In the genomic region with DNA sequence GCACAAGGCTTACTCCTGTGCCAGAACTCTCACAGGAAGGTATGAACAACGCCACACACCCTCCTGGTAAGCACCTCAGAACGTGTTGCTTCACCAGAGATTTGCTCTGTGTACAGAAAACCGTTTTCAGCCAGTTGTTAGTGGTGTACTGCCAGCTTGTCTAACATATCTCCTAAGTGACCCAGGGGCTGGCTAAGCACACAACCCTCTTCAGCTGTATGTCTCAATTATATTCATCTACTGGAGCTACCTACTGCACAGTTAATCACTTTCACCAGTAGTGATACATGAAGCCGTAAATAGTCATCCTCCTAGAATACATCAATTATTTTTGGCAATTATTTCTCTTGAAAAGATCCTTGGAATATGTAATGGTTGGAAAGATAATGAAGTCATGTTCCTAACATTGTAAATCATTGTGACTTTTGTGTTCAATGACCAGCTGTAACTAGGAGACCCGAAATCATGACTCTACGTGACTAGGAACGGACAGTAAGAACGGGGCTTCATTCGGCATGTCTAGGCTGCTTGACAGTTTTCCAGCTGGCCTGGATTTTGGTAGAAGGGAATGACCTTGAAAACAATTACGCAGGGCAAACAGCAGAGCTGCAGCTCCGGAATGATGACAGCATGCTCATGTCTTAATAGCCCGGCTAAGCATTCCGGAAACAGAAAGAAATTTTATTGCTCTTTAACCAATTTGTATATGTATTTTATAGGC, we compare ENCODE assay signal across 11 mouse cellular contexts.
DNase-seq lines count a peak whose midpoint lies in the region; ATAC-seq lines count a peak whose summit lies in the region.
"Had no signal": no experiment of that assay in that cellular context is flagged by ENCODE, and none has a peak within 500 bp of the region (broad histone marks: within the 10 kb centered on the region; RNA-seq: fewer than 3 reads in every experiment).

No protein-coding gene starts in this region.

- no peaks in the 10 kb centered on the region for H3K36me3 ChIP-seq in hindbrain, embryonic 13.5 days
- no peaks in the 10 kb centered on the region for H3K36me3 ChIP-seq in hindbrain, embryonic 11.5 days (ENCODE audit: control insufficient read depth, insufficient read depth, low read length)
- no peaks in the 10 kb centered on the region for H3K36me3 ChIP-seq in intestine, embryonic 16.5 days (ENCODE audit: control insufficient read depth, insufficient read depth, low read length)

- H3K9me3 ChIP-seq in hindbrain, embryonic 13.5 days, result no peaks in the 10 kb centered on the region
- H3K9me3 ChIP-seq in hindbrain, embryonic 11.5 days (ENCODE audit: control insufficient read depth, low read length), result no peaks in the 10 kb centered on the region
- H3K9me3 ChIP-seq in intestine, embryonic 16.5 days (ENCODE audit: control insufficient read depth, low read length), result no peaks in the 10 kb centered on the region

- H3K27me3 ChIP-seq in hindbrain, embryonic 13.5 days, result no peaks in the 10 kb centered on the region
- H3K27me3 ChIP-seq in hindbrain, embryonic 11.5 days (ENCODE audit: control insufficient read depth, insufficient read depth, low read length), result no peaks in the 10 kb centered on the region
- H3K27me3 ChIP-seq in intestine, embryonic 16.5 days (replicated peaks; ENCODE audit: control insufficient read depth, insufficient read depth, low read length), result no peaks in the 10 kb centered on the region

- 64% methylated on average over 13 of the region's 13 CpGs for WGBS in hindbrain, embryonic 13.5 days
- 85% methylated on average over 13 of the region's 13 CpGs for WGBS in hindbrain, embryonic 11.5 days
- WGBS in intestine, embryonic 16.5 days, result 56% methylated on average over 13 of the region's 13 CpGs

- DNase-seq in hindbrain, embryonic 11.5 days (ENCODE audit: low spot score), result no peak
- DNase-seq in urinary bladder, postnatal 14 days (ENCODE audit: low spot score), result peak; percentile 16
- DNase-seq in urinary bladder, postnatal 10 days (ENCODE audit: low spot score), result no peak
- DNase-seq in frontal cortex, adult 2 months (ENCODE audit: extremely low spot score in 1 of 2, low spot score in 1 of 2), result no peak
- no peak for DNase-seq in right cerebral cortex, postnatal 4 days
- DNase-seq in B cell, adult 2 months, result no peak
- DNase-seq: embryo, embryonic 11 days; thymus, postnatal 4 days had no signal

- H3K4me3 ChIP-seq in hindbrain, embryonic 13.5 days, result no peak overlapping the region
- no peak overlapping the region for H3K4me3 ChIP-seq in hindbrain, embryonic 11.5 days (ENCODE audit: low read depth, low read length)
- no peak overlapping the region for H3K4me3 ChIP-seq in intestine, embryonic 16.5 days (ENCODE audit: low read length)
- H3K4me3 ChIP-seq: myocyte had no signal

- H3K4me1 ChIP-seq in hindbrain, embryonic 13.5 days (replicated peaks), result peaks cover 11% of the 10 kb centered on the region; the same call in 1 of the 2 replicates
- no peaks in the 10 kb centered on the region for H3K4me1 ChIP-seq in hindbrain, embryonic 11.5 days (replicated peaks; ENCODE audit: control insufficient read depth, insufficient read depth, low read length)
- H3K4me1 ChIP-seq in intestine, embryonic 16.5 days (ENCODE audit: control insufficient read depth, insufficient read depth, low read length), result no peaks in the 10 kb centered on the region

- peak overlapping the region; percentile 36; the same call in 1 of the 2 replicates for H3K27ac ChIP-seq in hindbrain, embryonic 13.5 days
- H3K27ac ChIP-seq in hindbrain, embryonic 11.5 days (ENCODE audit: low read depth, low read length), result no peak overlapping the region
- no peak overlapping the region; the same call in 1 of the 2 replicates for H3K27ac ChIP-seq in intestine, embryonic 16.5 days (ENCODE audit: low read length)

- H3K4me2 ChIP-seq in hindbrain, embryonic 13.5 days, result no peak overlapping the region
- no peak overlapping the region for H3K4me2 ChIP-seq in hindbrain, embryonic 11.5 days (replicated peaks; ENCODE audit: low read depth, low read length)
- H3K4me2 ChIP-seq in intestine, embryonic 16.5 days (ENCODE audit: low read depth, low read length), result no peak overlapping the region

- ATAC-seq in hindbrain, embryonic 13.5 days (ENCODE audit: low FRiP score), result peak; percentile 17; the same call in 1 of the 2 replicates
- no peak for ATAC-seq in hindbrain, embryonic 11.5 days (ENCODE audit: low FRiP score)
- ATAC-seq in intestine, embryonic 16.5 days, result peak; percentile 71

- no peak overlapping the region for H3K9ac ChIP-seq in hindbrain, embryonic 13.5 days
- H3K9ac ChIP-seq in hindbrain, embryonic 11.5 days (ENCODE audit: low read depth, low read length), result no peak overlapping the region
- no peak overlapping the region for H3K9ac ChIP-seq in intestine, embryonic 16.5 days (ENCODE audit: low read depth, low read length)
